Mouse (Mus musculus): ENCODE measurements at regions not wholly inside any gene's neighbourhood (a gene's known extent, or its start where the extent isn't known, plus 50 kb on each side); places are given as distances from the start of the nearest gene placed in this dataset.

DNA sequence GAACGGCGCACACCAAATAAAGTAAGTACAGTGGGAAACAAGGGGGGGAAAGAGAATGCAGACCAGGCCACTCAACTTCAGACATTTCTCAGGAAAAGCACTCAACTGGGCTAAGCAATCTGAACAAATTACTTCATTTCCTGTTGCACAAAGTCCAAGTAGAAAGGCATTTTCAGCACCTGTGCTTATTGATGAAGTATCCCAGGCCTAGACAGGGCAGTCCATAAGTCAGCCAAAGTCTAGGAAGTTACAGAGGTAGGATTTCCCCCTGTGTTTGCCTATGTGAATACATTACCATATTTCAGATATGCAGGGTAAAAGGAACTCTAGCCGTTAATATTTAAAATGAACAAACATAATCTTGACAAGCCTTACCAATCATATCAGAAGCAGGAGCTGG lies 304.3 kb downstream of the Gm11232 start:
- TF ChIP-seq USF1 (IDR thresholded peaks at IDR 0.05; ENCODE audit: low read depth): no peak
- no peak for TF ChIP-seq TCF12 (IDR thresholded peaks at IDR 0.05; ENCODE audit: insufficient read depth, poor library complexity, severe bottlenecking)
- no peak for TF ChIP-seq POLR2A (IDR thresholded peaks at IDR 0.05; ENCODE audit: insufficient read length, low read depth)
- TF ChIP-seq E2F4 (IDR thresholded peaks at IDR 0.05; ENCODE audit: insufficient read depth): no peak

Data from myocyte (in vitro differentiated cells).